Mouse (Mus musculus) bone marrow, adult 2 months (tissue): ENCODE measurements around the gene Prg4.

Source experiments
- CTCF ChIP-seq: fragments of 200-500 bp; IDR thresholded peaks from 2 replicates; pipeline ENCODE4 v1.5.1; 2011; ENCODE audit warnings: low read length, control low read depth; ENCODE audit not compliant: control insufficient read depth, insufficient read depth
- POLR2A ChIP-seq: fragments of 200-500 bp; IDR thresholded peaks from 2 replicates; pipeline ENCODE4 v1.6.1; 2011; ENCODE audit warnings: low read depth, mild to moderate bottlenecking, control low read depth, low read length, borderline replicate concordance; ENCODE audit not compliant: control insufficient read depth

DNA sequence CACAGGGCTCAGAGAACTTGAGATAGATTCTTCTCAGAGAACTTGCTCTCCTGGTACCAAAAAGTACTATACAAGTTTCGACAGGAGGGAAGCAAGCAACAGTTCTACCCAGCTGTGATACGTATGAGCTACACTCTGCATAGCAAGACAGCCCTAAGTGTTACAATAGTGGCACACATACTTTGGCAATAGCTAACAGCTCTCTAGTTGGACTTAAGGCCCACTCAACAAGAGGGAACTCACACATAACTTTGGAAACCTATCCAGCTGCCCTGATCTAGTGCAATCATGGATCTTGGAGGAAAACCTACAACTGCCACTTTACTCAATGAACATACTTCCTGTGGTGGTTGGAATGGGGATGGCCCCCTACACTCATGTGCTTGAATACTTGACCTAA lies 47.1 kb upstream of the Prg4 start:
- TF ChIP-seq POLR2A = no peak
- no peak for TF ChIP-seq CTCF
